Mouse (Mus musculus) small intestine, adult 2 months (tissue): ENCODE measurements at regions not wholly inside any gene's neighbourhood (a gene's known extent, or its start where the extent isn't known, plus 50 kb on each side); places are given as distances from the start of the nearest gene placed in this dataset.

Source experiments
- CTCF ChIP-seq: fragments of 200-500 bp; IDR thresholded peaks from 2 replicates; pipeline ENCODE4 v1.5.1; 2012; ENCODE audit warnings: low read depth, mild to moderate bottlenecking, control low read depth, inconsistent platforms, low read length, moderate library complexity, mixed read lengths; ENCODE audit not compliant: insufficient replicate concordance, insufficient read length; ENCODE audit errors: extremely low read depth
- POLR2A ChIP-seq: fragments of 200-500 bp; IDR thresholded peaks from 2 replicates; pipeline ENCODE4 v1.6.1; 2012; ENCODE audit warnings: low read depth, mild to moderate bottlenecking, control low read depth, inconsistent platforms, low read length, moderate library complexity

- TF ChIP-seq POLR2A = no peak
- TF ChIP-seq CTCF = no peak
These were observed 303.6 kb downstream of the Otol1 start for GRCm38 (mm10) chr3:70311055-70311454.
